Mouse (Mus musculus) heart, adult 8-10 months (tissue): ENCODE measurements at regions not wholly inside any gene's neighbourhood (a gene's known extent, or its start where the extent isn't known, plus 50 kb on each side); places are given as distances from the start of the nearest gene placed in this dataset.
A peak's percentile ranks its signal among the peaks of the same experiment; 100 is the strongest.
"Not testable (repeated sequence)": the region's sequence is repeated elsewhere in the genome, so short reads cannot be mapped to it uniquely, and the experiment has no call there.

Source experiments
- DNase-seq: peaks from one replicate; pipeline ENCODE4 v3.0.0; 2022; ENCODE audit warnings: low spot score

DNA sequence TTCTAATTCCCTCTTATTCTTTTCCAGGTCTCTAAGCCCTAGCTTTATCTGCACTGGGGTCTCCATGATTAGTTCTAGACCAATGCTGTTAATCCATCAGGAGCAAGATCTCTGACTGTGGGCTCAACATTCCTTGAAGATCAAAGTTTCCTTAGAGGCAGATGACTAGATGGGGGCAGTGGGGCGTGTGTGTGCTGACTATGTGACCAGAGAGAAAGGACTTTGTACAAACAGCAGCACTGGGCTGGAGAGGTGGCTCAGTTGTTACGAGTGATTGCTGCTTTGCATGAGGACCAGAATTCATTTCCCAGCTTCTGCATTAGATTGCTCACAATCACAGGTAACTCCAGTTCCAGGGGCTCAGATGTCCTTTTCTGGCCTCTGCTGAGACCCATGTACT lies 250.1 kb upstream of the Zfp930 start:
- DNase-seq: no peak

DNA sequence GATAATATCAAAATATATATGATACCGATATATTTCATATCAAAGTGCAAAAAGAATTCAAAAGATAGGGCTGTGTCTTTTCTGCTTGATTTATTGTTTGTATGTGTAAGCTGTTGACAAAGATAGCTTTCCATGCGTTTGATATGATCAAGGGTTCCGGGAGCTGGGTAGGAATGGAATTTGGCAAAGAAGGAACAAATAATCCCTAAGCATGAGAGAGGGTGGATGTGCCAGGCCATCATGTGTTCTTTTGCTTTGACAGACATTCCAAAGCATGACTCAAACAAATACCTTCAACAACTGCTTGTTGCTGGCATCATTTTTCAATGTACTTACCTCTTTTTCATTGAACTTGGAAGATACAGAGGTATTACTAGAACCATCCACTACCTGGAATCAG lies 246.9 kb upstream of the Zfp930 start:
- DNase-seq: no peak

GRCm38 (mm10) chr8:68975773-68976172 lies 233.1 kb upstream of the Zfp930 start:
- peak; percentile 85 for DNase-seq

- peak; percentile 79 for DNase-seq
Measured at GRCm38 (mm10) chr8:68977159-68977558, 231.7 kb upstream of the Zfp930 start.

GRCm38 (mm10) chr8:68983181-68983580 lies 225.7 kb upstream of the Zfp930 start:
- DNase-seq: not testable (repeated sequence)

GRCm38 (mm10) chr8:68983691-68984090 lies 225.1 kb upstream of the Zfp930 start:
- peak; percentile 76 for DNase-seq

- DNase-seq: no peak
Measured at GRCm38 (mm10) chr8:68984487-68984886, 224.4 kb upstream of the Zfp930 start.

GRCm38 (mm10) chr8:68986425-68986824 lies 222.4 kb upstream of the Zfp930 start:
- no peak for DNase-seq
